Mouse (Mus musculus) heart, embryonic 12.5 days (tissue): ENCODE measurements around the gene Ankrd2. TPM values are rescaled to one million over a fixed set of nuclear protein-coding genes. Genes with fewer than 3 reads are reported as not detected.

Experiments
- ATAC-seq: fragments of 200-750 bp; cut with Nextera tagmentation; 2 replicates; pipeline ENCODE4 v1.8.0; 2017; ENCODE audit warnings: moderate TSS enrichment, moderate library complexity; ENCODE audit not compliant: insufficient number of reproducible peaks, low FRiP score
- H3K27ac ChIP-seq: fragments of 300-500 bp; sonication (generic); 2 replicates; pipeline ENCODE4 v1.5.1; 2016; ENCODE audit warnings: mild to moderate bottlenecking, moderate library complexity; ENCODE audit not compliant: poor library complexity, severe bottlenecking
- H3K27me3 ChIP-seq: fragments of 300-500 bp; sonication (generic); replicated peaks from 2 replicates; pipeline ENCODE4 v1.6.1; 2016; ENCODE audit warnings: mild to moderate bottlenecking, moderate library complexity
- H3K36me3 ChIP-seq: fragments of 300-500 bp; sonication (generic); 2 replicates; pipeline ENCODE4 v1.6.1; 2016; ENCODE audit warnings: mild to moderate bottlenecking, moderate library complexity
- H3K4me1 ChIP-seq: fragments of 300-500 bp; sonication (generic); replicated peaks from 2 replicates; pipeline ENCODE4 v1.6.1; 2016; ENCODE audit warnings: mild to moderate bottlenecking
- H3K4me2 ChIP-seq: fragments of 300-500 bp; sonication (generic); 2 replicates; pipeline ENCODE4 v1.6.1; 2016; ENCODE audit warnings: mild to moderate bottlenecking, moderate library complexity
- H3K4me3 ChIP-seq: fragments of 300-500 bp; sonication (generic); 2 replicates; pipeline ENCODE4 v1.5.1; 2016; ENCODE audit warnings: mild to moderate bottlenecking
- H3K9ac ChIP-seq: fragments of 300-500 bp; sonication (generic); 2 replicates; pipeline ENCODE4 v1.6.1; 2016; ENCODE audit warnings: mild to moderate bottlenecking, moderate library complexity
- H3K9me3 ChIP-seq: fragments of 300-500 bp; sonication (generic); replicated peaks from 2 replicates; pipeline ENCODE4 v1.6.1; 2016; ENCODE audit warnings: mild to moderate bottlenecking, moderate library complexity
- WGBS: fragments of 180-500 bp; shearing (Covaris S2); methylation state at CpG from one replicate; pipeline ENCODE4 v1.1.7; 2016; 5-methylcytosine and 5-hydroxymethylcytosine counted together
- polyA plus RNA-seq: library from polyadenylated mRNA; unstranded; fragments of >200 nt; fragmentation: Nextera tagmentation; extraction: Ambion mirVana; gene quantifications from 2 replicates; pipeline ENCODE4 v1.2.1, GENCODE M21; 2016

The Ankrd2 gene
- polyA plus RNA-seq, 1 experiment from 2014 or later, result not detected

- no peak for ATAC-seq
- Histone ChIP-seq H3K4me2 (no peak overlapping the region), H3K27me3 (no peaks in the 10 kb centered on the region), H3K9me3 (no peaks in the 10 kb centered on the region), H3K4me1 (peaks cover 68% of the 10 kb centered on the region), H3K9ac (0 out of 2 replicates have a peak overlapping the region, but pooled peaks have one; percentile 19), H3K36me3 (no peaks in the 10 kb centered on the region), H3K27ac (peak overlapping the region; percentile 58), H3K4me3 (no peak overlapping the region)
- WGBS, result 37% methylated on average over 4 of the region's 4 CpGs
Measured at GRCm38 (mm10) chr19:42000446-42000958, 35.3 kb upstream of the Ankrd2 start.

DNA sequence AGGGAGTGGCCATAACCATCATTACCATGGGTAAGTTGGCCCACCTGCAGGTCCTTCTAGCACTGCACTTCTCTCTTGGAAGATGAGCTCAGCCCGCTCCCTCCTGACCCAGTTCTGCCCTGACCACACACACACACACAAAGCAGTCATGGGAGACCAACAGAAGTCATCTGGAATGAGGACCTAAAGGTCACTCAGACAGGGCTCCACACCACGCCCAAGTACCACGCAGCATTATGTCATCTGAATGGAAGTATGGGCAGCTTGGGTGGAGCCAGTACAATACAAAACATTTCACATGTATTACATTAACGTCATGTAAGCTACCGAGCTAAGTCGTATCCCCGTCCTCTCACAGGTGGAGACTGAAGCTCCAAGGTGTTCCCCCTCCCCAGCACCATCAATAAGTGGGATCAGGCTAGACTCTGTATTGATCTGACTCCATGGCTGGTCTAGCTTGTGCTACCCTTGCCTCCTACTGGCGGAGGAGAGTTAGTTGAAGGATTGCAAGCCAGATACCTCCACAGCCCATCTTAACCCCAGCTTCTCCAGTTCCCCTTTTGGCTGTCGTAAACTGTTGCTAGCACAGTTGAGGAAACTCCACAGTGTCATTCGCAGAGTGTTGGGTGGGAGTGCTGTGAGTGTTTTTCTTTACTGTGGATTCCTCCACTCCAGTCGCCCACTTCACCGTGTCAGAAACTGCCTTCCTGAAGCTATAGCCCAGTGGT is 34.4 kb upstream of the Ankrd2 start:
- Histone ChIP-seq H3K4me1 (peaks cover 69% of the 10 kb centered on the region), H3K36me3 (no peaks in the 10 kb centered on the region), H3K27me3 (no peaks in the 10 kb centered on the region), H3K27ac (peak overlapping the region; percentile 58; the same call in 1 of the 2 replicates), H3K9me3 (no peaks in the 10 kb centered on the region), H3K4me2 (no peak overlapping the region), H3K9ac (no peak overlapping the region), H3K4me3 (no peak overlapping the region)
- no peak for ATAC-seq
- 84% methylated on average over 12 of the region's 12 CpGs for WGBS

- peak overlapping the region; percentile 55; the same call in 1 of the 2 replicates for H3K27ac ChIP-seq
- H3K9ac ChIP-seq, result peak overlapping the region; percentile 24; the same call in 1 of the 2 replicates
- 26% methylated on average over 6 of the region's 6 CpGs for WGBS
Measured at GRCm38 (mm10) chr19:42004258-42004657, 31.5 kb upstream of the Ankrd2 start.

DNA sequence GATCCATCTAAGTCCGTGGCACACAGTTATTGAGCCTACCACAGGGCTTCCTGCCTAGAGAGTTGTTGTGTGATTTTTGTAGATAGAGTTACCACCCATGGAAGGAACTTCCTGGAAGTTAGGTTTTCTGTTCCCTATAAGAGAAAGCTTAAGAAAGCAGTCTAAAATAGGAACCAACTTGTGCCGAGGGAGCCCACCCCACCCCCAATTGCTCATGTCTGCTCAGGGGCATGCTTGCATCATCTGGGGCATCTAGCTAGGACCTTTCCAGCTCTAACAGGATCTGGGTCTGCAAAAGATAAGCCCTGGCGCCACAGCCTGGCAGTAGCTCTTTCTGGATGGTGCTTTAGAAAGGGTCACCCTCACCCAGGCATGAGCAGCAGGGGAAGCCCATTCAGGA is 30.2 kb upstream of the Ankrd2 start:
- H3K9me3 ChIP-seq, result no peaks in the 10 kb centered on the region
- H3K4me1 ChIP-seq, result peaks cover 66% of the 10 kb centered on the region
- WGBS, result 42% methylated on average over 3 of the region's 3 CpGs
- H3K4me3 ChIP-seq, result no peak overlapping the region
- no peaks in the 10 kb centered on the region for H3K27me3 ChIP-seq
- no peak overlapping the region for H3K4me2 ChIP-seq
- ATAC-seq, result no peak
- H3K27ac ChIP-seq, result no peak overlapping the region
- H3K9ac ChIP-seq, result no peak overlapping the region
- H3K36me3 ChIP-seq, result no peaks in the 10 kb centered on the region

More at GRCm38 (mm10) chr19:42004258-42004657, 31.5 kb upstream of the Ankrd2 start:
- Histone ChIP-seq H3K4me2 (no peak overlapping the region), H3K9me3 (no peaks in the 10 kb centered on the region), H3K27me3 (no peaks in the 10 kb centered on the region), H3K4me3 (no peak overlapping the region), H3K36me3 (no peaks in the 10 kb centered on the region), H3K4me1 (peaks cover 75% of the 10 kb centered on the region)
- no peak for ATAC-seq

DNA sequence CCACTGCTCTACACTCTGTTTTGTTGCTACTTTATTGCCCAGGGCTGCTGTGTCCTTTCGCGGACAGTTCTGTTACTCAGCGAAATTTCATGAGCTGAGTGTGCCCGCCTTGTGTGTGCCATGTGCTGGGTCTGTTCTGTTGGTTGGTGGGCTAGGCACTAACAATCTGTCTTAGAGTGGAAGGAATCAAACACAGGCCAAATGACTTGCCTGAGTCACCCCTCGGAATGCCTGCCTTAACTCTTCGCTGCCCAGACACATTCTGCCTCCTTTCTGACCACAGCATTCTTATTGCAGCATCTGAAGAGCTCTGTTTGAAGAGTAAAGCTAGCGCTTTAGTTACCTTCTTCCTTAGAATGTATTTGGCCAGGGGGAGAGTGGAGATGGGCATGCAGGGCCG is 29.2 kb upstream of the Ankrd2 start:
- H3K27me3 ChIP-seq, result no peaks in the 10 kb centered on the region
- 63% methylated on average over 8 of the region's 8 CpGs for WGBS
- no peaks in the 10 kb centered on the region for H3K9me3 ChIP-seq
- no peak overlapping the region for H3K4me3 ChIP-seq
- no peak for ATAC-seq
- H3K27ac ChIP-seq, result no peak overlapping the region
- H3K4me2 ChIP-seq, result no peak overlapping the region
- no peak overlapping the region; the same call in 1 of the 2 replicates for H3K9ac ChIP-seq
- peaks cover 3% of the 10 kb centered on the region; the same call in 1 of the 2 replicates for H3K36me3 ChIP-seq
- peaks cover 66% of the 10 kb centered on the region for H3K4me1 ChIP-seq

DNA sequence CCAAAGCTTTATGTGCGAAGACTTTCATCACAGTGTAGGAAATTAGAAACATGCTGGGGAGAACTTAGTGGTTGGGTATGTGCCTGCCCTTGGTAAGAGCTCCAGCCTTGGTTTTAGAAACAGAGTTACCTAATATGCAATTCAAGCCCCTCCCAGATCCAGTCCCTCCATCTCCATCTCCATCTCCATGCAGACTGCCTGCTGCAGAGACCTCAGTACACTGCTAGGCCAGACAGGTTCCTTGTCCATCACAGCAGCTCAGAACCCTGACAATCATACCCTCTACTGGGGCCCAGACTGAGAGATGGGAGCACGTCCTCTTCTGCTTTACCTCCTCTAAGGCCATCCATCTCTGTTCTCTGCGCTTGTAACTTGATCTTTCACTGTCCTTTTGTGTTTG is 27.2 kb upstream of the Ankrd2 start:
- H3K9me3 ChIP-seq, result no peaks in the 10 kb centered on the region
- H3K4me2 ChIP-seq, result no peak overlapping the region
- H3K4me3 ChIP-seq, result no peak overlapping the region
- peaks cover 10% of the 10 kb centered on the region; the same call in 1 of the 2 replicates for H3K36me3 ChIP-seq
- peak overlapping the region; percentile 45 for H3K27ac ChIP-seq
- no peak overlapping the region for H3K9ac ChIP-seq
- peaks cover 66% of the 10 kb centered on the region for H3K4me1 ChIP-seq
- no peak for ATAC-seq
- no peaks in the 10 kb centered on the region for H3K27me3 ChIP-seq
- 60% methylated on average over 3 of the region's 3 CpGs for WGBS

DNA sequence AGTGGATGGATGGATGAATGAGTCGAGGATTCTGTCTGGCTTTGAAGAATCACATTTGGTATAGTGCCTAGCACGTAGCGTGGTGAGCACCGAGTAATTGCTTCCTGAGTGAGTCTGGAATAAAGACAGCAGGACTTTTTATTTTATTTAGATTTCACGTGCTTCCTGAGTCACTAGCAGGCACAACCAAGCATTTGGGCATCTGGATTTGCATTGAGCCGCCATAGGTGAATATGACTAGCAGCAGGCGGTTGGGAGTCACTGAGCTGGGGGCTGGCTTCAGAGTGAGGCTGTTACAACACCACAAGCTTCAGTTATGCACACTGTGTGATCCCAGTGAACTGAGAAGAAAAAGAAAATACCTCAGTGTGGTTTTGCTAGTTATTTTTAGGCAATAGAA is 26.7 kb upstream of the Ankrd2 start:
- peaks cover 10% of the 10 kb centered on the region; the same call in 1 of the 2 replicates for H3K36me3 ChIP-seq
- H3K4me2 ChIP-seq, result no peak overlapping the region
- H3K4me3 ChIP-seq, result no peak overlapping the region
- no peaks in the 10 kb centered on the region for H3K9me3 ChIP-seq
- H3K27ac ChIP-seq, result peak overlapping the region; percentile 45
- no peaks in the 10 kb centered on the region for H3K27me3 ChIP-seq
- peaks cover 62% of the 10 kb centered on the region for H3K4me1 ChIP-seq
- no peak overlapping the region for H3K9ac ChIP-seq
- ATAC-seq, result no peak
- WGBS, result 59% methylated on average over 7 of the region's 7 CpGs

DNA sequence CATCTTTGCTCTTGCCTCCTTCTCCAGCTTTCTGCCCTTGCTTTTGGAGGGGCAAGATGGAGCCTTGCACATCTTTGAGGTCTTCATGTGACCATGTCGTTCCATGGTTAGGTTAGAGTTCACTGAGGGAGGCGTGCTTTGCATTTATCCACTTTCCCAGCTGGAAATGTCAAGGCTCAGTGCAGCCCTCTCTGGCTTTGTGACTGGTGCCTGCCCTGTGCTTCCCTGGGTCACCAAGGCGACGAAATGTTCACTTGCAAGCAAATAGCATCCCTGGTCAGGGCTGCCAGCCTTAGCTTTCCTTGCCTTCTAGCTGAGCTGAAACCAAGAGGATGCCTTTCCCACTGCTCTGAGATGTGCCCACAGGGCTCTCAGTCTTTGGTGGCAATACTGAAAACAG is 25.4 kb upstream of the Ankrd2 start:
- no peak overlapping the region for H3K4me3 ChIP-seq
- H3K27ac ChIP-seq, result no peak overlapping the region
- 75% methylated on average over 4 of the region's 4 CpGs for WGBS
- peaks cover 48% of the 10 kb centered on the region for H3K4me1 ChIP-seq
- H3K4me2 ChIP-seq, result no peak overlapping the region
- no peaks in the 10 kb centered on the region for H3K27me3 ChIP-seq
- H3K36me3 ChIP-seq, result peaks cover 10% of the 10 kb centered on the region; the same call in 1 of the 2 replicates
- H3K9ac ChIP-seq, result no peak overlapping the region
- H3K9me3 ChIP-seq, result no peaks in the 10 kb centered on the region
- no peak for ATAC-seq

DNA sequence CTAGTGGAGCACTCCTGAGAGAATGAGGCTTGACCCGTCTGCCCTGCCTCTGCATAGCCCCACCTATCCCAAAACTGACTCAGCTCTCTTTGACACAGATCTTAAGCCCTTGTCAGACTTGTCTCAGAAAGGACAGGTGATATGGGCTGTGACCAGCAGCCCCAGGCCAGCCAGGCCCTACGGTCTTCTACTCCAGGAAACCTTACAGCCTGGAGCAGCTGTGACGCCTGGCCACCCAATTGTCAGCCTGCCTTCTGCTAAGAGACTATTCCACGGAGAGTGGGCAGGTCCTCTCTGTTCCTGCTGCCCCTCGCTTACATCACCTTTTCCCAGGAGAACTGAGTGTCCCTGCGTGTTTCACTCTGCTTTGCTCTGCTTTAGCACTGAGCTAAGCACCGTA is 24.7 kb upstream of the Ankrd2 start:
- no peak overlapping the region for H3K4me3 ChIP-seq
- no peak for ATAC-seq
- 76% methylated on average over 7 of the region's 7 CpGs for WGBS
- H3K9me3 ChIP-seq, result no peaks in the 10 kb centered on the region
- no peaks in the 10 kb centered on the region for H3K27me3 ChIP-seq
- H3K4me1 ChIP-seq, result peaks cover 45% of the 10 kb centered on the region
- H3K27ac ChIP-seq, result no peak overlapping the region
- peaks cover 10% of the 10 kb centered on the region; the same call in 1 of the 2 replicates for H3K36me3 ChIP-seq
- no peak overlapping the region for H3K9ac ChIP-seq
- H3K4me2 ChIP-seq, result no peak overlapping the region

- no peak overlapping the region for H3K4me2 ChIP-seq
- H3K4me1 ChIP-seq, result peaks cover 44% of the 10 kb centered on the region
- peaks cover 10% of the 10 kb centered on the region; the same call in 1 of the 2 replicates for H3K36me3 ChIP-seq
- no peak overlapping the region for H3K27ac ChIP-seq
- no peak overlapping the region for H3K4me3 ChIP-seq
- ATAC-seq, result no peak
- H3K27me3 ChIP-seq, result no peaks in the 10 kb centered on the region
- no peak overlapping the region for H3K9ac ChIP-seq
- WGBS, result 84% methylated on average over 3 of the region's 3 CpGs
- H3K9me3 ChIP-seq, result no peaks in the 10 kb centered on the region
Measured at GRCm38 (mm10) chr19:42014231-42014825, 21.5 kb upstream of the Ankrd2 start.

DNA sequence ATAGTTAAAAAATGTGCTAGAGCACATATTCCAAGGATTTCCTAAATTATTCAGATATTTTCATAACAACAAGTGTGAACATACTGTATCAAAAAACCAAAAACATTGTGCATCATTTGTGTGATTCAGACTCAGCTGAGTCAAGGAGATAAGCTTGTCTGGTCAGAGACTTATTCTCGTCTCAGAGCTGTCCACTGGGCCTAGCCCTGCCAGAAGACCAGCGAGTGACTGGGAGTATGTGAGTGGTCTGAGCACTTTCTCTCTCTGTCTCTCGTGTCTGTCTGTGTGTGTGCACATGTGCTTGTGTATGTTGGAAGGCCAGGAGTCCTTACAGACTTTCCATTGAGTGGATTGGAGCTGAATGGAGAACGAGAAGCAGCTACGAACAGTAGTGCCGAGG is 20.8 kb upstream of the Ankrd2 start:
- 72% methylated on average over 6 of the region's 6 CpGs for WGBS
- no peak overlapping the region for H3K4me2 ChIP-seq

More for the DNA sequence above, 20.8 kb upstream of the Ankrd2 start:
- H3K27ac ChIP-seq, result no peak overlapping the region
- no peak for ATAC-seq
- H3K36me3 ChIP-seq, result peaks cover 10% of the 10 kb centered on the region; the same call in 1 of the 2 replicates
- no peak overlapping the region for H3K4me3 ChIP-seq
- peaks cover 48% of the 10 kb centered on the region for H3K4me1 ChIP-seq
- H3K9ac ChIP-seq, result no peak overlapping the region
- H3K27me3 ChIP-seq, result no peaks in the 10 kb centered on the region
- no peaks in the 10 kb centered on the region for H3K9me3 ChIP-seq
